Mouse (Mus musculus) midbrain, embryonic 16.5 days (tissue): ENCODE data around the gene Zfp668. TPM values are rescaled to one million over a fixed set of nuclear protein-coding genes. Genes with fewer than 3 reads are reported as not detected.

Source experiments
- ATAC-seq: fragments of 200-750 bp; cut with Nextera tagmentation; 2 replicates; pipeline ENCODE4 v1.8.0; 2017; ENCODE audit warnings: moderate TSS enrichment
- H3K27ac ChIP-seq: fragments of 300-500 bp; sonication (generic); 2 replicates; pipeline ENCODE4 v1.5.1; 2014; ENCODE audit warnings: mild to moderate bottlenecking, low read length, mixed read lengths
- H3K27me3 ChIP-seq: fragments of 300-500 bp; sonication (generic); 2 replicates; pipeline ENCODE4 v1.6.1; 2014; ENCODE audit warnings: low read depth, low read length, mixed read lengths; ENCODE audit not compliant: control insufficient read depth, insufficient read depth
- H3K36me3 ChIP-seq: fragments of 300-500 bp; sonication (generic); 2 replicates; pipeline ENCODE4 v1.6.1; 2014; ENCODE audit warnings: mild to moderate bottlenecking, low read length, moderate library complexity, mixed read lengths; ENCODE audit not compliant: control insufficient read depth, insufficient read depth
- H3K4me1 ChIP-seq: fragments of 300-500 bp; sonication (generic); 2 replicates; pipeline ENCODE4 v1.6.1; 2014; ENCODE audit warnings: mild to moderate bottlenecking, low read length, mixed read lengths; ENCODE audit not compliant: control insufficient read depth, insufficient read depth
- H3K4me2 ChIP-seq: fragments of 300-500 bp; sonication (generic); 2 replicates; pipeline ENCODE4 v1.6.1; 2014; ENCODE audit warnings: mild to moderate bottlenecking, low read length, mixed read lengths
- H3K4me3 ChIP-seq: fragments of 300-500 bp; sonication (generic); 2 replicates; pipeline ENCODE4 v1.5.1; 2014; ENCODE audit warnings: low read depth, mild to moderate bottlenecking, low read length, moderate library complexity, mixed read lengths
- H3K9ac ChIP-seq: fragments of 300-500 bp; sonication (generic); 2 replicates; pipeline ENCODE4 v1.6.1; 2014; ENCODE audit warnings: low read depth, low read length, mixed read lengths
- H3K9me3 ChIP-seq: fragments of 300-500 bp; sonication (generic); replicated peaks from 2 replicates; pipeline ENCODE4 v1.6.1; 2014; ENCODE audit warnings: mild to moderate bottlenecking, low read length, mixed read lengths; ENCODE audit not compliant: control insufficient read depth, poor library complexity, severe bottlenecking
- WGBS: fragments of 180-500 bp; shearing (Covaris S2); extraction: QIAGEN DNeasy Blood & Tissue Kit; methylation state at CpG from one replicate; pipeline ENCODE4 v1.1.7; 2014; 5-methylcytosine and 5-hydroxymethylcytosine counted together
- polyA plus RNA-seq: library from polyadenylated mRNA; unstranded; fragments of >200 nt; fragmentation: Nextera tagmentation; extraction: Ambion mirVana; gene quantifications from 2 replicates; pipeline ENCODE4 v1.2.1, GENCODE M21; 2015

Zfp668 gene
- 37.8 and 38.8 TPM in 2 replicates for polyA plus RNA-seq

DNA sequence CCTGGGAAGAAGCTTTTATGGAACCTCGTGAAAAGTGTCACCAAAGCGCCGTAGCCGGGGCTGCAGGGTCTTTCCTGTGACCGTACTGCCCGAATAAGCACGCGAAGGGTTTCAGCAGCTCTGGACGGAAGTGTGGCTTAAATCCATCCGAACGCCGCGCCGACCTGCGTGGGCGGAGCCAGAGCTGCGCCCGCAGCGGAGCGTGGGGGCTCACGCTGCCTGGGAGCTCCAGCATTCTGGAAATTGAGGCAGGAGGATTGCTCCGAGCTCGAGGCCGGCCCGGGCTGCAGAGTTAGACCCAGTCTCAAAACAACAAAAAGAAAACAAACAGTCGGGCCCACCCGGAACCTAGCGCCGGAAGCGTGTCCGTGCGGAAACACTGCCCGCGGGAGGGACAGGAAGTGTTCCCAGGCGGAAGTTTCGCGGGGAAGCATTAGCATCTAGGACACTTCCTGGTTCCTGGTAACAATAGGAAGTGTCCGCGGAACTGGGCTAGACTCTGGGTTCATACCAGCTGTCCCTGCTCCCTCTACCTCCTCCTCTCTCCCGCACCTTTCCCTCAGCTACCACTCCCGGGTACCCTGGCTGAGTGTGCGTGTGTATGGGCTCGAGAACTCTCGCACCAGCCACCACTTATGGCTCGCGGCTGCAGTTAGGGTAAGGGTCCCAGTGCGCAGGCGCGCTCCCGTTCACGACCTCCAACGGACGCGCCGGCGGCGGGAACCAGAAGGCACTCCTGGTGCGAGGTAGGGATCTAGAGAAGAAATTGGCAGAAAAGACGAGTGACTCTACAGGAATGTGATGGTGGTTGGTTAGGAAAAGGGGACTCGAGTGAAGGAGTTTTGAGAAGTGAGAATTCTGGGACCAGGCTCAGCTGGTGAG, at the start of gene Zfp668:
Gene Zfp668 (minus strand): TSS at position 362 of the 882 bp plus-strand sequence.
- Histone ChIP-seq H3K4me2 (peak within 1 kb of the TSS; percentile 67), H3K4me3 (peak within 1 kb of the TSS; percentile 74), H3K36me3 (peaks cover 26% of the 10 kb centered on the region), H3K9ac (peak within 1 kb of the TSS; percentile 97), H3K27ac (peak within 1 kb of the TSS; percentile 100), H3K4me1 (peaks cover 25% of the 10 kb centered on the region), H3K27me3 (no peaks in the 10 kb centered on the region), H3K9me3 (no peaks in the 10 kb centered on the region)
- ATAC-seq = peak; percentile 72
- under 1% methylated on average over 60 of the region's 60 CpGs for WGBS

DNA sequence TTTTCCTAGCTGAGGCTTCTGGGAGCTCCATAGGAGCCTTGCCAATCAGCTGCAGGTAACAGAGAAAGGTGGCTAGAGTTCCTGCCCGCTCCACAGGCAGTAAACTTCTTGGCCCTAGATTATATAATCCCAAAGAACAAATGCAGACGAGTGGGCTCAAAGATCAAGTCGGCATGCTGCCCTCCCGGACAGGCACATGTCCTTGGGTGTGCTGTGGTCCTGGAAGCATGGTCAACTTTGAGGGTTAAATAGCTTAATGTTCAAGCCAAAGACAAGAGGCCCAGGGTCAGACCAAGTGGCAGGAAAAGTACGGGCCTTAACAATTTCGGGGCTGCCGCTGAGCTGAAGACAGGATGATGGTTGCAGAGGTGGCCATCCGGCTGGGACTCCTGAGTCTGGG, 49.4 kb upstream of the Zfp668 start:
- Histone ChIP-seq H3K9me3 (no peaks in the 10 kb centered on the region), H3K9ac (no peak overlapping the region), H3K27ac (no peak overlapping the region), H3K4me3 (no peak overlapping the region), H3K4me2 (no peak overlapping the region), H3K36me3 (peaks cover 6% of the 10 kb centered on the region), H3K27me3 (peaks cover 26% of the 10 kb centered on the region), H3K4me1 (no peaks in the 10 kb centered on the region)
- 84% methylated on average over 8 of the region's 8 CpGs for WGBS
- no peak for ATAC-seq

DNA sequence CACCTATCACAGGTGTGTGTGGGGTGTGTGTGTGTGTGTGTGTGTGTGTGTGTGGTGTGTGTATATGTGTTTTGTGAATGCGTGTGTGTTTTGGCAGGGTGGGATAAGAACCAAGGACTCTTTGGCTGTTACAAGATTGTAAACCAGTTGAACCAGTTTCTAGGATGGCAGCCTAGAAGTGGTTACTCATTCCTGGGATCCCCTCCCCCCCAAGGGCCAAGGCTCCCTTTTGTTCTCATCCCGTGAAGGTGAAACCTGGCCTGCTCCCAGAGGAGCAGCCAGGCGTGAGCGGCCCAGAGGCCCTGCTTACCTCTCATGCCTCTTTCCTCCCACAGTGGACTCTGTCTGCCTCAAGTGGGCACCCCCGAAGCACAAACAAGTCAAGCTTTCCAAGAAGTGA, 48.6 kb upstream of the Zfp668 start:
- Histone ChIP-seq H3K9ac (no peak overlapping the region), H3K27ac (no peak overlapping the region), H3K4me2 (no peak overlapping the region), H3K36me3 (peaks cover 6% of the 10 kb centered on the region), H3K27me3 (peaks cover 24% of the 10 kb centered on the region), H3K4me3 (no peak overlapping the region), H3K9me3 (no peaks in the 10 kb centered on the region), H3K4me1 (no peaks in the 10 kb centered on the region)
- 59% methylated on average over 5 of the region's 5 CpGs for WGBS
- ATAC-seq = no peak

DNA sequence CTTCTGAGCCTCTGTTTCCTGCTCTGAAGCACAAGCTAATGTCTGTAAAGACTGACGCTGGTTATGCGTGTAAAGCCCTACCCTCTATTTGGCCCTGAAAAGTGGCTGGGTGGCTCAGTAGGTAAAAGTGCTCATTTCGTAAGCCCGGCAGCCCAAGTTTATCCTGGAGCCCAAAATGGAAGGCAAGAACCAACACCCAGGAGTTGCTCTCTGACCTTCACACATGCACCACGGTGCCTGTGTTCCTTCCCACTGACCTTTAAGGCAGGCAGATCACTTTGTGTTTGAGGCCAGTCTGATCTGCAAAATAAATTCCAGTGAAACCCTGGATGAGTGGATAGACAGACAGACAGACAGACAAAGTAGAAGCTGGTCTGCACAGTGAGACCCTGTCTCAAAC, 47.1 kb upstream of the Zfp668 start:
- no peaks in the 10 kb centered on the region for H3K9me3 ChIP-seq
- WGBS = 87% methylated on average over 5 of the region's 5 CpGs
- H3K4me1 ChIP-seq = no peaks in the 10 kb centered on the region
- H3K36me3 ChIP-seq = peaks cover 6% of the 10 kb centered on the region
- H3K9ac ChIP-seq = no peak overlapping the region
- peaks cover 11% of the 10 kb centered on the region for H3K27me3 ChIP-seq
- no peak overlapping the region for H3K27ac ChIP-seq
- H3K4me2 ChIP-seq = no peak overlapping the region
- ATAC-seq = no peak
- H3K4me3 ChIP-seq = no peak overlapping the region

DNA sequence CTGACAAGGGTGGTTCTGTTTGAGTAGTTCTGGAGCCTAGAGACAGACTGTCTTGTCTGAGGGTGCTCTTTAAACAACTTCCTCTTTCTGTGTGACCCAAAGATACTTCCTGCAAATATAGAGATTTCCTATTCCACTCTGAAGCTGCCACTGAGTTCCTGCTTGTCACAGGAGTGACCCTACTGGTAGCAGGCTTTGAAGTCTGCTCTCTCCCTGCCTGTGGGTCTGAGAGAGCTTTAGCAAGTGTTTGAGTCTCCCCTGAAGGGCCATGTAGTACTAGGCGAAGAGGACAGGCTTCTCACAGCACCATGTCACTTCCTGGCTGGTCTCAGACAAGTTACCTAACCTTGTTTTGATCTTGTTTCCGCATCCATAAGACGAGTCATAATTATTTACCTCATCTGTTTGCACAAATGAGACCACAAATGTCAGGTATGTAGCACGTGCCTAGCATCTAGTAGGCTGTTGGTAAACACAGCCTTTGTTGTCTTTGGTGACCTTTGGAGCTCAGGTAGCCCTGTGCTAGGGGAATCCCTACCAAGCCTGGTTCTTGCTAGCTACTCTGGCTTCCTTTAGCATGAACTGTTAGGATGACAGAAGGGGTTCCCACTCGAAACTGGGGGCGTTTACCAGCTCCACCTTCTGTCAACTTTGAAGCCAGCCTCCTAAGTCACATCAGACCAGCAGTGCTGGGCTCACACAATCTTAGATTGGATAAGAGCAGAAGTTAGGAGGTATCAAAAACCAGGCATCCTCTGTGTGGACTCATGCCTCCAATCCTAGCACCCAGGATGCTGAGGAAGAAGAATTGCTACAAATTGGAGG, 46.0 kb upstream of the Zfp668 start:
- peaks cover 6% of the 10 kb centered on the region for H3K36me3 ChIP-seq
- H3K27me3 ChIP-seq = 0 out of 2 replicates have a peak, but pooled peaks cover under 1% of the 10 kb centered on the region
- no peak for ATAC-seq
- WGBS = 89% methylated on average over 6 of the region's 6 CpGs
- H3K9me3 ChIP-seq = no peaks in the 10 kb centered on the region
- no peaks in the 10 kb centered on the region for H3K4me1 ChIP-seq
- no peak overlapping the region for H3K9ac ChIP-seq
- H3K4me2 ChIP-seq = no peak overlapping the region
- H3K4me3 ChIP-seq = no peak overlapping the region
- no peak overlapping the region for H3K27ac ChIP-seq

DNA sequence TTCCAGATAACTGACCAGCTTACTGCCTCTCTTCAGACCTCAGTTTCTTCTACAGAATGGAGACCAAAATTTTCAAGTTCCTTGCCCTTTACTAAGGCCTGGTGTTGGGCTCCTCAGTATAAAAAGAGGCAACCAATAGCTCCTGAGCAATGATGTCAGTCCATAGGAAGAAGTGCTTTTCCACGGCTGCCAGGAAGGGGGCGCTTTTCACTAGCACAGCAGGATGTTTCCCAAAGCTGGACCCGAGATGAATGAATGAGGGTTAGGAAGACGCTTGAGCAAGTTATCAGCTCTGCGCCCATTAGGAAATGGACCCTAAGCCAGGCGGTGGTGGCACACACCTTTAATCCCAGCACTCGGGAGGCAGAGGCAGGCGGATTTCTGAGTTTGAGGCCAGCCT, 44.9 kb upstream of the Zfp668 start:
- Histone ChIP-seq H3K27me3 (no peaks in the 10 kb centered on the region), H3K9me3 (no peaks in the 10 kb centered on the region), H3K4me1 (no peaks in the 10 kb centered on the region), H3K36me3 (peaks cover 9% of the 10 kb centered on the region), H3K4me3 (no peak overlapping the region), H3K27ac (no peak overlapping the region), H3K4me2 (no peak overlapping the region), H3K9ac (no peak overlapping the region)
- WGBS = 61% methylated on average over 8 of the region's 8 CpGs
- ATAC-seq = no peak

DNA sequence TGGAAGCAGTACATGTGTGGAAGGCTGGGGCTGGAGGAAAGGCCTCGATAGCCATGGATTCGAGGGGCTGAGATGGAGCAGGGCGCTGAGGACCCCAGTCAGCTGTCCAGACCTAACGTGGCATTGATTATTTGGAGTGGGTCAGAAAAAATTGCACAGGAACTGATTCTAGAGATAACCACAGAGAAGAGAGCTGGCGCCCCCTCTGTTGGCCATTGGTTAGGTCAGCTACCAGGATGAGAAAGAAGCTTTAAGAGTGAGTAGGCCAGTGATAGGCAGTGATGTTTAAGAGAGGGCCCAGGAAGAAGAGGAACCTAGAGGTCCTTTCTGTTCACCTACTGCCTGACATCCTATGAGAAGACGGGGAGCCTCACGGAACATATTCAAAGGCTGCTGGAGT, 42.7 kb upstream of the Zfp668 start:
- Histone ChIP-seq H3K27me3 (no peaks in the 10 kb centered on the region), H3K27ac (no peak overlapping the region), H3K9me3 (no peaks in the 10 kb centered on the region), H3K4me1 (no peaks in the 10 kb centered on the region), H3K4me2 (no peak overlapping the region), H3K9ac (no peak overlapping the region), H3K4me3 (no peak overlapping the region), H3K36me3 (peaks cover 11% of the 10 kb centered on the region)
- no peak for ATAC-seq
- WGBS = 75% methylated on average over 7 of the region's 7 CpGs

DNA sequence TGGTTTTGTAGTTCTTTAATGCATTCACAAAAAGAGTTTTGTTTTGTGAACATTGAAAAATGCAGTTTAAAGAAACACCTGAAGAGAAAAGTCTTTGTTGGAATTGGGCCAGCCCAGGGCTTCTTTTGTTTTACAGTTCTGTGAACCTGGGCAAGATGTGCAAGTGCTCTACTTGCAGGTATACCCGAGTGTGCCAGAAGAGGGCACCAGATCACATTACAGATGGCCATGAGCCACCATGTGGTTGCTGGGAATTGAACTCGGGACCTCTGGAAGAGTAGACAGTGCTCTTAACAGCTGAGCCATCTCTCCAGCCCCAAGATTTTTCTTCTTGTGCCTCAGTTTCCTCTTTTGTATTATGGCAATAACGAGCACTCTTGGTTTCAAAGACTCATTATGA, 41.6 kb upstream of the Zfp668 start:
- WGBS = 64% methylated on average over 3 of the region's 3 CpGs
- Histone ChIP-seq H3K27me3 (no peaks in the 10 kb centered on the region), H3K36me3 (peaks cover 11% of the 10 kb centered on the region), H3K9me3 (no peaks in the 10 kb centered on the region), H3K4me3 (no peak overlapping the region), H3K9ac (no peak overlapping the region), H3K4me2 (no peak overlapping the region), H3K27ac (no peak overlapping the region), H3K4me1 (peaks cover 3% of the 10 kb centered on the region)
- ATAC-seq = no peak

DNA sequence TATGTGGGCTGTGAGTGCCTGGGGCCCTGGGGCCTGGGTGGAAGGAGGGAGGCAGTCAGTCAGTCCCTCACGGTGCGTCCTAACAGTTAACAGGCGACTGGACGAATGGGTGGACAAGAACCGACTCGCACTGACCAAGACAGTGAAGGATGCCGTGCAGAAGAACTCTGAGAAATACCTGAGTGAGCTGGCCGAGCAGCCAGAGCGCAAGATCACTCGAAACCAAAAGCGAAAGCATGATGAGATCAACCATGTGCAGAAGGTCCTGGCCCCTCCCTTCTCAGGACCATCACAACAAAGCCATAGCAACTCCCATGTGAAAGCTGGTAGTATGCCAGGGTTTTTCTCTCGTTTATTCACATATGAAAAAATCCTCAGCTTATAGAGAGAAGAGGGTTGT, 38.7 kb upstream of the Zfp668 start:
- H3K4me2 ChIP-seq = no peak overlapping the region
- no peak for ATAC-seq
- H3K27ac ChIP-seq = no peak overlapping the region
- WGBS = 95% methylated on average over 12 of the region's 12 CpGs
- H3K36me3 ChIP-seq = peaks cover 11% of the 10 kb centered on the region
- no peak overlapping the region for H3K9ac ChIP-seq
- H3K4me1 ChIP-seq = peaks cover 10% of the 10 kb centered on the region
- H3K9me3 ChIP-seq = no peaks in the 10 kb centered on the region
- H3K27me3 ChIP-seq = no peaks in the 10 kb centered on the region
- H3K4me3 ChIP-seq = no peak overlapping the region
